ENCODE assay signal across 17 mouse cellular contexts in the genomic region with DNA sequence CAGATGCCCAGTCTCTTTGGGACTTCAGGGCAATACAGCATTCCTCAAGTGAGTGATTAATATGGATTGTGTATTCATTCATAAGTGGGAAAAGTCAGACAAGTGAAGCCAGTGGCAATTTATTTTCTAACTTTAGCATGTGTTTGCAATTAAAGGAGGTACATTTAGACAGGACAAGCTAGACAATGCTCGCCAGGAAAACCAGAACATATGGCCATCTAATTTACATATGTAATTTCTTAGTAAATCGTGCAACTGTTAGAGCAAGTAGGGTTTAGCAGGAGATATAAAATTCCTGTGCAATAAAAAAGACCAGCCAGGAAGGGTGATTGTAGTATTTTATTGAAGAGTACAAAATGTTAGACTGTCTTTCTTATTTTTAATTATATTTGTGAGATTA.
"Had no signal": no experiment of that assay in that cellular context is flagged by ENCODE, and none has a peak within 500 bp of the region (broad histone marks: within the 10 kb centered on the region; RNA-seq: fewer than 3 reads in every experiment).

No protein-coding gene starts in this region.

- H3K36me3 ChIP-seq: lung, embryonic 15.5 days; midbrain, embryonic 13.5 days; midbrain, embryonic 15.5 days; neural tube, embryonic 12.5 days; stomach, embryonic 15.5 days had no signal

- H3K4me3 ChIP-seq: lung, embryonic 15.5 days; megakaryocyte, embryonic 14.5 days; midbrain, embryonic 13.5 days; midbrain, embryonic 15.5 days; neural tube, embryonic 12.5 days; stomach, embryonic 15.5 days had no signal

- H3K4me1 ChIP-seq: lung, embryonic 15.5 days; megakaryocyte, embryonic 14.5 days; midbrain, embryonic 13.5 days; midbrain, embryonic 15.5 days; neural tube, embryonic 12.5 days; stomach, embryonic 15.5 days had no signal

- H3K27ac ChIP-seq: lung, embryonic 15.5 days; macrophage; midbrain, embryonic 13.5 days; midbrain, embryonic 15.5 days; neural tube, embryonic 12.5 days; stomach, embryonic 15.5 days; stomach, postnatal 0 days had no signal

- ATAC-seq: liver, postnatal 0 days; lung, postnatal 0 days; midbrain, embryonic 13.5 days; midbrain, embryonic 15.5 days had no signal

- DNase-seq: liver, postnatal 0 days; lung, adult 2 months; lung, postnatal 14 days; lung, postnatal 36 days; right cerebral cortex, postnatal 14 days; thymus, adult 18-20 months; thymus, postnatal 25 days; thymus, postnatal 4 days had no signal

- H3K27me3 ChIP-seq: lung, embryonic 15.5 days; megakaryocyte, embryonic 14.5 days; midbrain, embryonic 13.5 days; midbrain, embryonic 15.5 days; neural tube, embryonic 12.5 days; stomach, embryonic 15.5 days had no signal
